Mouse (Mus musculus) ovary, postnatal 36 days (tissue): Measurements from ENCODE around the gene Skp1a.
"Not testable (repeated sequence)": the region's sequence is repeated elsewhere in the genome, so short reads cannot be mapped to it uniquely, and the experiment has no call there.

ENCODE experiments used
- DNase-seq: peaks from one replicate; pipeline ENCODE4 v3.0.0; 2022; ENCODE audit warnings: low spot score, mixed read lengths

Gene Skp1a

DNA sequence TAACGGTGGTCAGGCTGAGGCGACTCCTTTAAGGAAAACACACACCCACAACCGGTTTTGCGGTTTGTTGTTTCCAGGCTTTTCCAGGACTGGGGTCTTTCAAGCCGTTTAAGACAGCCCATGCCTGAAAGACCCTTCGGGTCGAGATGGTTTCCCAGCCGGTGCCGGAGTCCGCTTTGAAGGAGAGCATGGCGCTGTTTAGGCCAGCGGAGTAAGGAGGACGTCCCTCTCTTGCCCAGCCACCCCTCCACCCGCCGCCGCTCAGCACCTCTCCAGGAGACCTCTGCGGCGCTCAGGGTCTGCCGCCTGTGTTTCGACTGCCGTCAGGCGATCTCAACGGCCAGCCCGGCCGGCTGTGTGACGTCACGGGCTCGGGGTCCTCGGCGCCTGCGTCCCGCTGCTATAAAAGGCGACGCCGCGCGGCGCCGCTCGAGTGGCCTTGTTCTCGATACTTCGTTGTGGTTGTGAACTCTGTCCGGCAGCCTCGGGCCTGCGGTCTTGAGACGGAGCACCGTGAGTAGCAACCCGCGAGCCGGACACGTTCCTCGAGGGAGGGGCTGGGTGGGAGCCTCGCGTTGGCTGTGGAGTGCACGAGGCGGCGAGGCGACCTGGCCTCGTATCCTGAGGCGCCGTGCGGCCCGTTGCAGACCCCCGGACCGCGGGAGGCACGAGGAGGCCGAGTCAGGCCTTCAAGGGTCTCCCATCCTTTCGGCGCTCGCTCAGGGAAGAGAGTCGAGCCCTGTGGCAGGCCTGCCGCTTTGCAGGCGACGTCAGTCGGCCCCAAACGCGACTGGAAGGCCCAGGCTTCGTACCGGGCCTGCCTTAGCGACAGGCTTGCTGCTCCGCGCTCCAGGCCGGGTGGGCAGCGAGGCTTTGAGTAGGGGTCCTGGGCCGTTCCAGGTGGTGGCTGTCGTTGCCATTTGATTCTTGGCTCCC, at the start of gene Skp1a:
Skp1a (plus strand) TSS at position 390 of the 936 bp plus-strand sequence.
- peak; percentile 93 for DNase-seq

DNA sequence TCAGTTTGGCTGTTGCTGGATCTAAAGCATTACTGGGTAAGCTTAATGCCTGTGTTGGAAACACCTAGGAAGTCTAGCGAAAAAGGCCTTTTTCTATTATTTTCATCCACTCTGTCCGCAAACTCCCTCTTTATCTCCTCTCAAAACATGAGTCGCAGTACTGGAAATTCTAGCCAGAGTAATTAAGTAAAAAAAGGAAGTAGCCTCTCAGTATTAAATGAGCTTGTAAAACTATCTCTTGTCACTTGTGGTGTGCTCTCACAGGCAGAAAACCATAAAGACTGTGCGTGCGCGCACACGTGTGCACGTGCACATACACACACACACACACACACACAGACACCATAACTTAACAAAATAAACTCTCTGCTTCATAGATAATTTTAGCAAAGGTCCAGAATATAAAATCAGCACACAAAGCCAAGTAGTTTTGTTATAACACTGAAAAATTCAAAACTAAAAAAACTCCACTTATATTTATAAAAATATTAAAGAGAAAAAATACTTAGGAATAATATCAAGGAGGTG, 35.2 kb upstream of the Skp1a start:
- DNase-seq: not testable (repeated sequence)

DNA sequence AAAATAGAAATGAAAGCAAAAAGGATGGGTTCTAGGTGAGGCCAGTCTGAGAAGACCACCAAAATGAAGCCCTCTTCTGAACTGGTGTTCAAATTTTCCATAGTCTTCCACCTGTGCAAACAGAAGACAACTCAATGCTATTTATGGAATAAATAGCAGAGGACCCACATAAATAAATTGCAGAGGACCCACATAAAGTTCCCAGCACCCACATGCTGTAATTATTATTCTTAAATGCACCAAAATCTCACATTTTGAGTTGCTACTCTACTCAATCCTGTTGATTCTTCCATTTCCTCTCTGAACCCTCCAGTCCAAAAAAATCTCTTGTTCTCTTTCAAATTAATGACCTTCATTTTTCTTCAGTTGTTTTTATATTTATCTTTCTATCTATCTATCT, 17.9 kb upstream of the Skp1a start, which contains the start of gene Olfr1371:
Olfr1371 (minus strand) TSS at position 101 of the 400 bp plus-strand sequence.
- no peak for DNase-seq

DNA sequence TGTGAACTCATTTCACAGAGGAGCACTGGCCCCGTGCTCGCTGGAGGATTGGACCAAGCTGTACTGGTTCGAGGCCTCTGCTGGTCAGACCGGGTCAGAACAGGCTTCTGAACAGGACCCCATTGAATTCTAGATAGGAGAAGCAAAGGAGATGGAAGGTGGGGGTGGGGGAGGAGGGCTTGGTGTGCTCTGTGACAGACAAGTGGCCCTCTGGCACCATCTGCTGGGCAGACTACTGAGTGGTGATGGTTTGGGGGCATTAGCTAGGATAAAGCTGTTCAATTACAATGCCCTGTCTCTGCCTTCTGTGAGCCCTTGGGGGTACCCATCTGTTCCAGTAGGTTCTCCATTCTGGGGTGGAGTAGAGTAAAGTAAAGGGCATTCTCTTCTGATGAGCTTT, 11.5 kb upstream of the Skp1a start:
- peak; percentile 61 for DNase-seq

DNA sequence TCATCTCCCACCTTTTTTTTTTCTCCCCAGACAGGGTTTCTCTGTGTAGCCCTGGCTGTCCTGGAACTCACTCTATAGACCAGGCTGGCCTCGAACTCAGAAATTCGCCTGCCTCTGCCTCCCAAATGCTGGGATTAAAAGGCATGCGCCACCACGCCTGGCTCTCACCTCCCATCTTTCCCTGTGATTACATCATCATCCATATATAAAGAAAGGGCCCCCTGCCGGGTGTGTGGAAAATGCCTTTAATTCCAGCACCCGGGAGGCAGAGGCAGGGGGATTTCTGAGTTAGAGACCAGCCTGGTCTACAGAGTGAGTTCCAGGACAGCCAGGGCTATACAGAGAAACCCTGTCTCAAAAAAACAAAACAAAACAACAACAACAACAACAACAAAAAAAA, 9.9 kb upstream of the Skp1a start:
- DNase-seq: not testable (repeated sequence)

DNA sequence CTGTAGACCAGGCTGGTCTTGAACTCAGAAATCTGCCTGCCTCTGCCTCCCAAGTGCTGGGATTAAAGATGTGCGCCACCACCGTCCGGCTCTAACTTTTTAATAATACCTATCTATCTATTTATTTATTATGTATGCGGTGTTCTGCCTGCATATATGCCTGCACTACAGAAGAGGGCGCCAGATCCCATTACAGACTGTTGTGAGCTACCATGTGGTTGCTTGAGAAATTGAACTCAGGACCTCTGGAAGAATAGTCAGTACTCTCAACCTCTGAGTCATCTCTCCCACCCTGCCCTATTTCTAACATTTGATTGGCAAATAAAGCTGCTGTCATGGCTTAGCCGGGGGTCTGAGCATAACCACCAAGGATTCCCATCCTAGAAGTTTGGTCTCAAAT, 8.9 kb upstream of the Skp1a start:
- DNase-seq: no peak

DNA sequence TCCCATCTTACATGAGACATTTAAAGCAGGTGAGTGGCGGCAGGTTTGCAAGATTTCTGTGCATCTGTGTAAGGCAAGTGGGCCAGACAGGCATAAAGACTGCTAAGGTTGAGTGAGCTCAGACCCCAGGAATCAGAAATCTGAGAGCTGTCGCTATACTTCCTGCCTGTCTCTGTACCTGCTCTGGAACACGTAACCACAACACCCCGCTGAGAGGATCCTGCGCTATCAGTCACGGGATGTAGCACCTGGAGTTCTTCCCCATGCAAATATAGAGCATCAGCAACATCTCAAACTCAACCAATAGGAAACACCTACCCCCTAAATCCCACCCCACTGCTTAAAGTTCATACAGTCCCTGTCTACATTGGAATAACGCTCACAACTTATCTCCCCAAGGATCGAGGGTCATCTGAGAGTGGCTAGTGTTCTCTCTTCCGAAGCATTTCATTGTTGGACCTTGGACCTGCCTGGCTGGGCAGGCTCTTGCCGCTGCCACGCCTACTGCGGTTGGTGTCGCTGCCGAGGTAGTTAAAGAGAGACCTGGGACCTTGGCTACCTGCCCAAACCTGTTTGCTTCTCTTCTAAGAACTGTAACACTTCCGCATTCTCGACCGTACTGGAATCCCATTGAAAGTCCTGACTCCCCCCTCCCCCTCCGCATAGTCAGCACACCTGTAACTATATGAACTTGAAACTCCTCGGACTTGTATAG, 7.7 kb upstream of the Skp1a start:
- DNase-seq: peak; percentile 43

DNA sequence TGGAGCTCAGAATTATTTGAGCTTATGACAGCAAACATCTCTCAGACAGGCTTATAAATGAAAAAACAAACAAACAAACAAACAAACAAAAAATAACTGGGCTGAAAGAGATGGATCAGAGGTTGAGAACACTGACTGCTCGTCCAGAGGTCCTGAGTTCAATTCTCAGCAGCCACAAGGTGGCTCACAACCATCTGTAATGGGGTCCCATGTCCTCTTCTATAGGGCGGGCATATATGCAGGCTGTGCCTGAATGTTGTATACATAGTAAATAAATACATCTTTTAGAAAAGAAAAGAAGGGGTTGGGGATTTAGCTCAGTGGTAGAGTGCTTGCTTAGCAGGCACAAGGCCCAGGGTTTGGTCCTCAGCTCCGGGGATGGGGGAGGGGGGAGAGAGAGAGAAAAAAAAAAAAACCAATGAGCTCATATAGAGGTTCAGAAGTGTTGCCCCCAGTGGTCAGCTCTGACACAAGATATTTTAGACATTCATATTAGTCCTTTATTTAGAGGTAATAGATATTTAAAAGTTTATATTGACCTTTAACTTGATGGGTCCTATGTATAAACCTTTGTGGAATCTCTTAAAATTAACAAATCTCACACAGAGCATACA, 5.7 kb upstream of the Skp1a start:
- DNase-seq: no peak

DNA sequence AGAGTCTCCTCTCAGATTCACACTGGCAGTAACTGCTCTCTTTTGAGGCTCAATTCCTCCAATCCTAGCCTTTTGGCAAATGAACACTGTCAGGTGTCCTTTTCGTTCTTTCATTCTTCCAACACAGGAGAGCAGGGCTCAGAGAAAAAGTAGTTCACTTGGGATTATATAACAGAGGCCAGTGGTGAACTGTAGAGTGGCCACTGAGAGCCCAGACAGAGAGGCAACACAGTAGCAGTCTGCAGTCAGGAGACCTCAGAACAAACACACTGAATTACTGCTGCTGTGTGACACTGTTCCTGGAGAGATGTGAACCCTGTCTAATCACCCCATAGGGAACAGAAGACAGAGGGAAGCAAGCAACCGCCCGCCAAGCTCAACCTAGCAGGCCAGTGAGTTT, 4.7 kb upstream of the Skp1a start:
- DNase-seq: no peak

DNA sequence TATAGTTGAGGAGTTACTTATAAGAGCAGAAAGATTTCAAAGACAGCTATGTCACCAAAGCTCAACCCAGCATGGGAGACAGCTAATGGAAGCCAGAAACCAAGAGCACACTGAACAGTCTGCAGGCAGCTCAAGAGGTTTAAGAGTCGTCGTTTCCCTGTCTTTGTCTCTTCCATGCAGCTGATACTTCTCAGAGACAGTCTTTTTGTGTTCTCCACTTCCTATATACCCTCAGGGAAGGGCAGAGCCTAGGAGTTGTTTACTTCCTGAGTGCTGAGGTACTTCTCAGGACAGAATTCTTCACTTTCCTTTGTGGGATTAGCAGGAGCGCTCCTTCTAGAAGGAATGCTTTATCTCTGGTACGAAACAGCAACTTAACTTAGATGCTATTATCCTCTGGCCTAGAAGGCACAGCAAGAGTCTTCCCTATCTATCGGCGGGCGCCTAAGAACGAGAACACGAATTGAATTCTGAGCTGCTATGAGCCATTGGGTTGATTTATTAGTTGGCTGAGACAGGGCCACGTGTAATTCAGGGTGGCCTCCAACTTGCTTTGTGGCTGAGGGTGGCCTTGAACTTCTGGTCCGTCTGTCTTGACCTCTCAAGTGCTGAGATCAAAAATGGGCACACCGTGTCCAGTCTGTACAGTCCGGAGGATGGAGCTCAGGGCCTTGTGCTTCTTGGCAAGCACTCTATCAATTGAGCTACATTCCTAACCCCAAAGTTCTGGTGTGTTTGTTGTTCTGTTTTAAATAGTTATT, 4.1 kb upstream of the Skp1a start:
- DNase-seq: no peak

DNA sequence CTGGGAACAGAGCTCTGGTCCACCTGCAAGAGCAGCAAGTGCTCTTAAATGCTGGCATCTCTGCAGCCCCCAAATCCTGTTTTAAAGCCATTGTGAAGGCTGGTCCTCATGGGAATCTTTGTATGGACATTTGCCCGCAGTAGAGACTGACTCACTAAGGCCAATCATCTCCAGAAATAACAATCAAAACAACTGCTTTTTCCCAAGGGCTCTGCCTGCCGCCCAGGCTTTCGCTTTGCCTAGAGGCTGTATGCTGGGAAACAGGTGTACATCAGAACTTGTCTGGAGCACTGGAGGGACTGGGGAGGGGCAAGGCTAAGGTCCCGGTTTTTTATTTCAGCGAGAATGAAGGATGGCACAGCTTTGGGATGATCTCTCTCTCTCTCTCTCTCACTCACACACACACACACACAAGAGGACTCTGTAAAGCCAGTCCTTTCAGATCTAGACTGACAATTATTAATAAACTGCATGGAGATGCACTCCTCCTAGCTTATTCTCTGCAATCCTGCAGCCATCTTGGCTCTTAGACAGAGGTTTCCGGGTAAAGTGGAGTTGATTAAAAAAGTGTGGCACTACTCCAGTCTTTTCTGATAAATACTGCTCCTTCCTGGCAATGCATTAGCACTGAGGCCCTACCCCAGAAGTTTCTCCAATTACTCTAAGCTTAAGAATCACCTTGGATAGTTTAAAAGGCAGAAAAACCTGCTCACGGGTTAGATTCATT, 2.9 kb upstream of the Skp1a start:
- no peak for DNase-seq

DNA sequence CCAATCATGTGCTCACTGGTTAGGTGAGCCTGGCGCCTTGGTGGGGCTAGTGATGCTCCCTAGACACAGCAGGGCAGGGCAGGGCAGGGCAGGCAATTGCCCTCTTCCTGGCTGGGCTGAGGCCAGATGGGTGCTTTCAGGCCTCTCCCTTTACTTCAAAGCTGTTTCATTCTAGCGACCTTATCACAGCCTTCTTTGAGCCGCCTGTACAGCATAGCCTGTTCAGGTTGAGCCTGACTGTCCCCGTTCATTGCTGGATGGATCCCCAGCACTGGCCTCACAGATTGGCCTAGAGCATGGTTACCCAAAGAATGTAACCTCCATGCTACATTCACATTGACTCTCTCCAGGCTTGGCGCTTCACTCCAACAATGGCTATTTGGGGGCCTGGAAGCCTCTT, 1.1 kb upstream of the Skp1a start:
- DNase-seq: no peak

DNA sequence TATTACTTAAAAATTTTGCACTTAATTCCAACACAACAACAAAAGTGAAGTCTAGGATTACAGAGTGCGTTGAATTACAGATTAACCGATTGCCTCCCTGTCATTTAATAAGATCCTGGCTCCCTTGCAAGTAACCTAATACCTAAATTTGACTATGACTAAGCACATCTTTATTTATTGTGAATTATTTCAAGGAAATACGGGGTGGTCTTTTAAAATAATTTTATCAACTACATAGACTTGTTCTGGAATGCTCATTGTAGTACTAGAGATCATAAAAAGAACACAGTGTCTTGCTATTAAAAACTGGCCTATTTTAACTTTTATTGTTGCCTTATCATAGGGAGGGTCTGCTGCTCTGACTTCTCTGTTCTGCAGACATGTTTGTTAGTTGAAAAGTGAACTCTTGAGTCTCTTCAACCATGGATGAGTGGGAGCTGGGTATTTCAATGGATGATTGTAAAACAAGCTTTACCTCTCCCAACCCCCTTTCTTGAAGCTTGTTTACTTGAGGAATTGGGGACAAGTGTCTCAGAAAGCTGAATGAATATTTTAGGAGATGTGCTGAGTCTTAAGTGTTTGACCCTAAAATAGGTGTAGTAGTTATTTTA, 1.4 kb downstream of the Skp1a start:
- no peak for DNase-seq

DNA sequence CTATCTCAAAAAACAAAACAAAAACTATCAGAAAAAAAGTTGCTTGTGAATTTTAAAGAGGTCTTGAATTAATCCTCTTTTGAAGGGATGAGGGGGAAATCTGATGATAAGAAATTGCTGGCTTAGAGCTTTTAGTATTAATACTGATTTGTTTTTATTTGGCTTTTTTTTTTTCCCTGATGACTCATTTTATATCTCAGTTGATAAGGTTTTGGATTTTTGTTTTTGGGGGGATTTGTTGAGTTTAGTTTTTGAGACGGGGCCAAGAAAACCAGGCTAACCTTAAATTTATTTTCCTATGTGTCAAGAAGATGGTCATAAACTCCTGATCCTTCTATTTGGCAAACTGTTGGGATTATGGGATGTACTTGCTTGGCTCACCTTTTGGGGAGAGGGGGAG, 2.1 kb downstream of the Skp1a start:
- DNase-seq: no peak

DNA sequence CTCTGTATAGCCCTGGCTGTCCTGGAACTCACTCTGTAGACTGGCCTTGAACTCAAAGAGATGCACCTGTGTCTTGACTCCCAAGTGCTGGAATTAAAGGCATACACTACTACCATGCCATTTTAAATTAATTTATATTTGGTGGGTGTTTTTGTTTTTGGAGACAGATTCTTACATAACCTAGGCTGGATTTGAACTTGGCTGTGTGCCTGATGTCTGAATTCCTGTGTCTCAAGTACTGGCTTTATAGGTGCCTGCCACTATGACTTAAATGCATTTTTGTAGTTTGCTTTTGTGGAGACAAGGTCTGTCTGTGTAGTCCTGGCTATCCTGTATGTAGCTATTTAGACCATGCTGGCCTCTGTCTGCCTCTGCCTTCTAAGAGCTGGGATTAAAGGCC, 2.7 kb downstream of the Skp1a start:
- no peak for DNase-seq

DNA sequence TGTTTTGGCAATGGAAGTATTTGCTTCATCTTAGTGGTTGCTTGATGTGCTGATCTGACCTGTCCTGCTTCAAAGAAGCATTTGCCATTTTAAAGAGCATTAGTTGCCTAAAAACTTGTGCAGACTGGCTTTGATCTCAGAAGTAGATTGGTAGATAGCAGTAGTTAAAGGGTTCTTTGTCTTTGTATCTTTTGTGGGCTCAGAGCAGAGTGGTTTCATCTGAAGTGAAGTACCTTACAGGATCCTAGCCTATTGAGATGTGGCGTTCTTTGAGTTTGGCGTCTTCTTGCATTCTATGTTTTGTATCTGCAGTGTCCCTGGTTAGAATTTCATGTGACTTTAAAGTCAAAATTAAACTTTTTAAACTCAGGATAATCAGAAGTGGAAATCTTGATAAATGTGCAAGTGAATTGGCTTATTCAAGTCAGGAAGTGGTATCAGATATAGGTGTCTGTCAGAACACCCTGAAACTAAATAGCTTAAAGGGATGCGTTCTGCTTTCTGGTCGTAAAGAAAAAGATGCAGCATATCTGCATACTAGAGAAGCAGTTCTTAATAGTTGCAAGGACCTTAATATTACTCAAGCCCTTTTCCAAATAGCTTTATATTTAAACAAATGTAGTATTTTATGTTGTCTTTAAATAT, 9.2 kb downstream of the Skp1a start:
- no peak for DNase-seq

DNA sequence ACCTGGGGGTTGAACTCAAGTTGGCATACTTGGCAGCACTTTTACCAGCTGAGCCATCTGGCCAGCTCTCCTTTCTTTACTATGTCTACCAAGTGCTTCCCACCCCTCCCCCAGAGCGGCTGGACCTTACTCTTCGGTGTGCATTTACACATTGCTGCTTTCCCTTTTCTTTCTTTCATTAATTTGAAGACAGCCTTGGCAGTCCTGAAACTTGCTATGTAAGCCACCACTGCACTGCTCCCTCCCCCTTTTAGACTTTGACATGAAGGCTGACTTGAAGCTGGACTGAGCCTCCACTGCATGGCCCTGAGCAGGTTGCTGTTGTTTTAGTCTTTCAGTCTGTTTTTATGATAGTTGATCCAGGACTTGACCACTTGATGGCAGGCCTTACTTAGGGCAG, 17.7 kb downstream of the Skp1a start:
- DNase-seq: no peak

DNA sequence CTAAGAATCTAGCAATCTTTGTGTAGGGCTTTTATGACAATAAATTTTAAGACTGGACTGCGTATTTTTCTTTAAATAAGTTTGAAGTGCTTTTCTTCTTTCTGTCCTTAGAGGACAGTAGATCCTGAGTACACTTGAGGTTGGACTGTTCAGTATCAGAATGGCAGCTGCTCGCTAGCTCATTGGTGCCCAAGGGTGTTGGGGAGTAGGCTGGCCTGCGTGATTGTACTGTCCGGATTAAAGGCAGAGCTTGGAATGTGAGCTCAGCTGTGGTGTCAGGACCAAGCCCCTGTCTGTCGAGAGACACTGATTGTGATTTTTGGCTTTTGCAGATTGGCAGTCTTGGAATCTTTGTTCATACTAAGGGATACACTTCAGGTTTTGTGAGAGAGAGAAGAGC, 20.0 kb downstream of the Skp1a start:
- no peak for DNase-seq

DNA sequence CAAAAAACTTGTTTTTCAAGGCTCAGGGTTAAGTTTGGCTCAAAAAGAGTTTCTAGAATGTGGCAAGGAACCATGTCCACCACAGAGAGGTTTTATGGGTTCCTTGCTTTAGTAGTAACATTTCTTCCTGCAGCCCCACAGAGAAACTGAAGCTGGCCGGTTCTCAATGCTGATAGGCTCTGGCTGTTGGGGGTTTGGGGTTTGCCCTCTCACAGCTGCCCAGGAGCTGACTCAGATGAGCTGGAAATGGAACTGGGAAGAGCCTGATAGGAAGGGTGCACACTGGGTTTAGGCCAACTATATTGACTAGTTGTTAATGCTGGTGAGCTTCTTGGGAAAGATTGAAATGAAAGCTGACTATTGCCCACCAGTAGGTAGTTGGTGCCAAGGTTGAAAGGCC, 20.9 kb downstream of the Skp1a start:
- DNase-seq: no peak
